22 mouse cellular contexts compared by ENCODE assay signal in genomic region chr12:108856186-108856585, GRCm38 (mm10). TPM values are rescaled to one million over a fixed set of nuclear protein-coding genes. Genes with fewer than 3 reads are reported as not detected.
DNase-seq lines count a peak whose midpoint lies in the region; ATAC-seq and TF ChIP-seq lines count a peak whose summit lies in the region.
"Had no signal": no experiment of that assay in that cellular context is flagged by ENCODE, and none has a peak within 500 bp of the region (broad histone marks: within the 10 kb centered on the region; RNA-seq: fewer than 3 reads in every experiment).

No protein-coding gene starts in this region.

- H3K4me1 ChIP-seq in forebrain, embryonic 10.5 days = peaks cover 3% of the 10 kb centered on the region
- no peaks in the 10 kb centered on the region for H3K4me1 ChIP-seq in forebrain, embryonic 11.5 days (replicated peaks; ENCODE audit: control insufficient read depth, insufficient read depth, low read length)
- peaks cover 9% of the 10 kb centered on the region; the same call in 1 of the 2 replicates for H3K4me1 ChIP-seq in liver, adult 2 months (ENCODE audit: control insufficient read depth, insufficient read depth, low read length)
- H3K4me1 ChIP-seq in liver, postnatal 0 days (ENCODE audit: insufficient read depth) = peaks cover 3% of the 10 kb centered on the region; the same call in 1 of the 2 replicates
- H3K4me1 ChIP-seq: embryonic facial prominence, embryonic 13.5 days; hindbrain, embryonic 13.5 days had no signal

- ATAC-seq in forebrain, embryonic 11.5 days (replicated peaks; ENCODE audit: low FRiP score) = no peak
- ATAC-seq in liver, postnatal 0 days = peak; percentile 1
- ATAC-seq: activated CD4-positive, CD25-positive, alpha-beta regulatory T cell, adult 4 months; forebrain, embryonic 14.5 days; Patski had no signal

- TF ChIP-seq EP300 in liver, postnatal 0 days (IDR thresholded peaks at IDR 0.05; ENCODE audit: low read depth) = no peak

- H3K4me3 ChIP-seq in forebrain, embryonic 10.5 days = no peak overlapping the region
- no peak overlapping the region for H3K4me3 ChIP-seq in forebrain, embryonic 11.5 days (ENCODE audit: low read depth, low read length)
- no peak overlapping the region; the same call in 1 of the 2 replicates for H3K4me3 ChIP-seq in liver, adult 2 months (ENCODE audit: insufficient read depth, low read depth, low read length)
- H3K4me3 ChIP-seq in liver, postnatal 0 days (ENCODE audit: low read depth, low read length) = no peak overlapping the region
- H3K4me3 ChIP-seq: embryonic facial prominence, embryonic 13.5 days; heart, embryonic 10.5 days; hindbrain, embryonic 13.5 days had no signal

- DNase-seq in forebrain, embryonic 10.5 days (ENCODE audit: extremely low spot score, low spot score) = no peak
- no peak for DNase-seq in forebrain, embryonic 11.5 days (ENCODE audit: low spot score)
- DNase-seq in liver, adult 2 months (ENCODE audit: extremely low read depth, low read depth, low spot score) = no peak
- DNase-seq in liver (no peak), 416B (ENCODE audit: low read depth) (peak; percentile 11)
- DNase-seq in liver, postnatal 0 days = no peak
- no peak for DNase-seq in frontal cortex, postnatal 14 days (ENCODE audit: low spot score in 2 of 2)
- DNase-seq: adrenal gland, postnatal 14 days; cerebellum, adult 11-12 months; cerebellum, adult 9-10 months; cerebellum, postnatal 25 days; gastrocnemius, postnatal 10 days; heart, adult 18-20 months; heart, postnatal 10 days; heart, postnatal 4 days had no signal

- H3K9ac ChIP-seq in forebrain, embryonic 11.5 days (ENCODE audit: low read length) = no peak overlapping the region
- peak overlapping the region; percentile 70 for H3K9ac ChIP-seq in liver, adult 2 months (ENCODE audit: low read depth, low read length)
- peak overlapping the region; percentile 67 for H3K9ac ChIP-seq in liver, postnatal 0 days (replicated peaks)
- H3K9ac ChIP-seq: embryonic facial prominence, embryonic 13.5 days; hindbrain, embryonic 13.5 days had no signal

- no peak for TF ChIP-seq POLR2A in liver, adult 2 months (IDR thresholded peaks at IDR 0.05; ENCODE audit: extremely low read depth, insufficient read depth, low read length)

- 86% methylated on average over 8 of the region's 8 CpGs for WGBS in forebrain, embryonic 10.5 days
- WGBS in forebrain, embryonic 11.5 days = 91% methylated on average over 8 of the region's 8 CpGs
- 77% methylated on average over 8 of the region's 8 CpGs for WGBS in liver, adult 2 months
- 77% methylated on average over 8 of the region's 8 CpGs for WGBS in liver, postnatal 0 days (ENCODE audit: insufficient replicate concordance)

- no peaks in the 10 kb centered on the region for H3K79me2 ChIP-seq in liver, adult 2 months (ENCODE audit: control insufficient read depth, insufficient read depth, low read length)

- no peak overlapping the region for H3K4me2 ChIP-seq in forebrain, embryonic 11.5 days (ENCODE audit: low read depth, low read length, severe bottlenecking)
- peak overlapping the region; percentile 30 for H3K4me2 ChIP-seq in liver, postnatal 0 days (ENCODE audit: low read depth, low read length)
- H3K4me2 ChIP-seq: embryonic facial prominence, embryonic 13.5 days; hindbrain, embryonic 13.5 days had no signal

- H3K9me3 ChIP-seq in forebrain, embryonic 10.5 days = no peaks in the 10 kb centered on the region
- H3K9me3 ChIP-seq in forebrain, embryonic 11.5 days (ENCODE audit: control insufficient read depth, low read length) = no peaks in the 10 kb centered on the region
- H3K9me3 ChIP-seq in liver, postnatal 0 days (ENCODE audit: low read length) = no peaks in the 10 kb centered on the region
- H3K9me3 ChIP-seq: embryonic facial prominence, embryonic 13.5 days; heart, embryonic 10.5 days; hindbrain, embryonic 13.5 days had no signal

- TF ChIP-seq CTCF in liver, adult 2 months (IDR thresholded peaks at IDR 0.05; ENCODE audit: low read depth, low read length) = no peak
- no peak for TF ChIP-seq CTCF in liver, postnatal 0 days (IDR thresholded peaks at IDR 0.05; ENCODE audit: low read depth)

- H3K27ac ChIP-seq in forebrain, embryonic 10.5 days = 0 out of 2 replicates have a peak overlapping the region, but pooled peaks have one; percentile 30
- H3K27ac ChIP-seq in forebrain, embryonic 11.5 days (ENCODE audit: low read depth, low read length) = no peak overlapping the region
- peak overlapping the region; percentile 77 for H3K27ac ChIP-seq in liver, adult 2 months (replicated peaks; ENCODE audit: insufficient read depth, low read depth, low read length)
- H3K27ac ChIP-seq in liver, postnatal 0 days (ENCODE audit: low read depth) = peak overlapping the region; percentile 98
- H3K27ac ChIP-seq: embryonic facial prominence, embryonic 13.5 days; heart, embryonic 10.5 days; hindbrain, embryonic 13.5 days had no signal

- H3K27me3 ChIP-seq in forebrain, embryonic 10.5 days (ENCODE audit: poor library complexity, severe bottlenecking) = no peaks in the 10 kb centered on the region
- H3K27me3 ChIP-seq in forebrain, embryonic 11.5 days (ENCODE audit: control insufficient read depth, insufficient read depth, low read length) = no peaks in the 10 kb centered on the region
- H3K27me3 ChIP-seq in liver, adult 2 months (ENCODE audit: control insufficient read depth, insufficient read depth, low read length) = no peaks in the 10 kb centered on the region
- H3K27me3 ChIP-seq in liver, postnatal 0 days (ENCODE audit: insufficient read depth, low read length) = no peaks in the 10 kb centered on the region
- H3K27me3 ChIP-seq: CH12.LX; embryonic facial prominence, embryonic 13.5 days; hindbrain, embryonic 13.5 days; Patski had no signal

- H3K36me3 ChIP-seq in forebrain, embryonic 10.5 days (replicated peaks) = peaks cover 33% of the 10 kb centered on the region
- no peaks in the 10 kb centered on the region; the same call in 1 of the 2 replicates for H3K36me3 ChIP-seq in forebrain, embryonic 11.5 days (ENCODE audit: control insufficient read depth, insufficient read depth, low read length)
- peaks cover 15% of the 10 kb centered on the region; the same call in 1 of the 2 replicates for H3K36me3 ChIP-seq in liver, adult 2 months (ENCODE audit: control insufficient read depth, insufficient read depth, low read length)
- peaks cover 8% of the 10 kb centered on the region for H3K36me3 ChIP-seq in liver, postnatal 0 days (replicated peaks; ENCODE audit: insufficient read depth, low read length)

RNA-seq across cellular contexts. Expression of gene Slc25a47, which starts 20.3 kb away (rescaled TPM):
- 9.8 and 11.9 TPM in 2 replicates for polyA plus RNA-seq in forebrain, embryonic 10.5 days (2016; fragmentation: Nextera tagmentation; extraction: Ambion mirVana)
- 10.0 and 12.2 TPM in 2 replicates for polyA plus RNA-seq in forebrain, embryonic 11.5 days (2014; fragmentation: Nextera tagmentation; extraction: Ambion mirVana)
- total RNA-seq in liver, adult 2 months (2014; rRNA removed) = 626 and 693 TPM in 2 replicates
- 602 and 616 TPM in 2 replicates for polyA plus RNA-seq in liver, adult 2 months (2012; rRNA removed)
- 481 and 632 TPM in 2 replicates for polyA plus RNA-seq in liver, postnatal 0 days (2015; fragmentation: Nextera tagmentation; extraction: Ambion mirVana)

RNA-seq across cellular contexts. Expression of gene Slc25a29, which starts 20.5 kb away (rescaled TPM):
- polyA plus RNA-seq in forebrain, embryonic 10.5 days (2016; fragmentation: Nextera tagmentation; extraction: Ambion mirVana) = 11.7 and 12.1 TPM in 2 replicates
- polyA plus RNA-seq in forebrain, embryonic 11.5 days (2014; fragmentation: Nextera tagmentation; extraction: Ambion mirVana) = 13.8 and 14.6 TPM in 2 replicates
- 1.9 and 2.1 TPM in 2 replicates for total RNA-seq in liver, adult 2 months (2014; rRNA removed)
- polyA plus RNA-seq in liver, adult 2 months (2012; rRNA removed) = 5.2 and 5.4 TPM in 2 replicates
- polyA plus RNA-seq in liver, postnatal 0 days (2015; fragmentation: Nextera tagmentation; extraction: Ambion mirVana) = 3.5 and 5.8 TPM in 2 replicates

RNA-seq across cellular contexts. Expression of gene Wdr25, which starts 37.2 kb away (rescaled TPM):
- 9.4 and 9.9 TPM in 2 replicates for polyA plus RNA-seq in forebrain, embryonic 10.5 days (2016; fragmentation: Nextera tagmentation; extraction: Ambion mirVana)
- polyA plus RNA-seq in forebrain, embryonic 11.5 days (2014; fragmentation: Nextera tagmentation; extraction: Ambion mirVana) = 5.7 and 7.2 TPM in 2 replicates
- 9.3 and 11.4 TPM in 2 replicates for total RNA-seq in liver, adult 2 months (2014; rRNA removed)
- polyA plus RNA-seq in liver, adult 2 months (2012; rRNA removed) = 9.4 and 11.6 TPM in 2 replicates
- 2.4 and 2.6 TPM in 2 replicates for polyA plus RNA-seq in liver, postnatal 0 days (2015; fragmentation: Nextera tagmentation; extraction: Ambion mirVana)

RNA-seq across cellular contexts. Expression of gene Wars, which starts 37.8 kb away (rescaled TPM):
- polyA plus RNA-seq in forebrain, embryonic 10.5 days (2016; fragmentation: Nextera tagmentation; extraction: Ambion mirVana) = 152 and 157 TPM in 2 replicates
- 140 and 142 TPM in 2 replicates for polyA plus RNA-seq in forebrain, embryonic 11.5 days (2014; fragmentation: Nextera tagmentation; extraction: Ambion mirVana)
- total RNA-seq in liver, adult 2 months (2014; rRNA removed) = 11.7 and 14.2 TPM in 2 replicates
- polyA plus RNA-seq in liver, adult 2 months (2012; rRNA removed) = 20.2 and 24.3 TPM in 2 replicates
- 13.8 and 15.9 TPM in 2 replicates for polyA plus RNA-seq in liver, postnatal 0 days (2015; fragmentation: Nextera tagmentation; extraction: Ambion mirVana)

Comparison
In these comparisons a context has a peak if more than half of its experiments do, and no peak if none do; other contexts are left out.
1. RNA of gene Slc25a47, which starts 20.3 kb away (polyA plus RNA-seq): 602 to 616 TPM in liver, adult 2 months and 481 to 632 TPM in liver, postnatal 0 days; 10.0 to 12.2 TPM in forebrain, embryonic 11.5 days and 9.8 to 11.9 TPM in forebrain, embryonic 10.5 days; every median in the first group is over 10 times any median in the second.